Mouse (Mus musculus) MN1 (cell line): ENCODE measurements around the gene Gkn1.

ENCODE experiments used
- DNase-seq: peaks from one replicate; pipeline ENCODE4 v3.0.0-alpha.2; 2016; ENCODE audit warnings: low spot score

The Gkn1 gene

DNA sequence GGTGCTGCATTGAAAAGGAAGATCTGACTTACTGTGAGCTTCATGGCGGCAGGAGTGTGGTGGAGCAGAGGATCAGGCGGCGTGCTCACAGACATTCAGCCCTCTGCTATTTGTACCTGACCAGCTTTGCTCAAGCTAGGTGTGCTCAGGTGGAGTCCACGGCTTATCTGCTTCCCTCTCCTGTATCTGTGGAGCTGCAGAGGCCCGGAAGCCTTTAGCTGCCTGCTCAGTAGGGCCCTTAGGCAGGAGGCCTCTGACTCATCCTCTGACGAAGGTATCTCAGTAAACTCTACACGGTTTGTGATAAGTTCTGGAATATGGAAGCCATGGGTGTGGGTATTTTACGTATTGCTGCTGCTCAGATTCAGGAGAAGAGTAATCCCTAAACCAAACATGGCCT, at the start of gene Gkn1:
TSS of gene Gkn1 (minus strand) at position 114 of the 400 bp plus-strand sequence.
- no peak for DNase-seq

DNA sequence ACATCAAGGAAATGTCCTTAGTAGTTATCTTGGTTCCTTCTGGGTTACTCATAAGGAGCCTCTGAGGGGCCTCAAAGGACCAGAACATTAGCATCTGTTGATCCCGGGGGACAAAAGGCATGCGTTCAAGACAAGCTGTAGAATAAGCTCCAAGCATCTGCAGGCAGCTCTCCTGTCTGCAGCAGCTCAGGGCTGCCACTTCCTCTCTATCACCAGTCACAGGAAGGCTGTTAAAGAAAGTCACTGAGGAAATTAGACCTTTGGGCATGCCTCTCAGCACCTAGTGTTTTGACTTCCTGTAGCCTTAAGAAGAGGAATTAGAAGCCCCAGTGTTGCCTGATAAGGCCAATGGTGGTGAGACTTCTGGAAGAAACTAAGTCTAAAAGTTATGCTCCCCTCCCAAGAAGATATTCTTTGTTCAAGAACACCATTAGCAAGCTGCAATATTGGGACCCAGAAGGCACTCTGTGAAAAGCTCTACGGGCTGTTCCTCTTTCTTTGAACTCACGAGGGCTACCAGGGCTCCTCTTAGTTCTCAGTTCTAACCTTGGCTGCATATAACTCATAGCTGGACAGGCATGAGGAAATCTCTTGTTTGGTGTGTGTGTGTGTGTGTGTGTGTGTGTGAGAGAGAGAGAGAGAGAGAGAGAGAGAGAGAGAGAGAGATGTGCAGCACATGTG, 49.3 kb upstream of the Gkn1 start:
- DNase-seq, result no peak

DNA sequence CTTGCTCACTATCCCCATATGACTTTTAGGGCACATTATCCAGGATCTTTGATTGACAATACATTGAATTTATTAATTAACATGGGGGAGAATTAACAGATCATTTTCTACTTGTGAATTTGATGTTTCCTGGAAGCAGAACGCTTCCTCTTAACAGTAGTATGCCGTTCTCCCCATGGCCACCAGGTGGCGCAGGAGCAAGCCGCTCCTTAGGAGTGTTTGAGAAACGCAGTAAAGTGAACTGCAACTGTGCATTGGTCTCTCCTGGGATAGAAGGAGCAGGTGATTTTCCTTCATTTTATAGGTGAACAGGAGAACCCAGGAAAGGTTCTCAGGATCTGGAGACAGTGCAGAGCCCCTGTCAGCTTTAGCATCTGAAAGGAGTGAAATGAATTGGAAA, 48.4 kb upstream of the Gkn1 start:
- DNase-seq, result peak; percentile 79

DNA sequence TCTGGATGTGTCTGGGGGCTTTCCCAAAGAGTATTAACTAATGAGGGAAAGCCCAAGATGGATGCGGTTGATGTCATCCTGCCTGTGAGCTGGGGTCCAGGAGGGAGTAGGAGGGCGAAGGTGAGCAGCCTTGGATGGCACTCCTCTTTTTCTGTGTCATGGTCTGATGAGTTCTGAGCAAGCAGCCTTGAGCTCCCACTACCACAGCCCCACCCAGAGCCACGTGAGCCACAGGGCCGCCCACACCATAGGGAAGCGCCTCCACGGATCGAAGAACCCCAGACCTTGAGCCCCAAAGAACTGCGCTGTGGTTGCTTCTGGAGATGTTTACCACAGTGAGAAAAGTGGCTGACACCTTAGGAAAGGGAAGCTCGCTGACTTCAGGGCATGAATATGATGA, 44.0 kb upstream of the Gkn1 start:
- DNase-seq, result no peak

DNA sequence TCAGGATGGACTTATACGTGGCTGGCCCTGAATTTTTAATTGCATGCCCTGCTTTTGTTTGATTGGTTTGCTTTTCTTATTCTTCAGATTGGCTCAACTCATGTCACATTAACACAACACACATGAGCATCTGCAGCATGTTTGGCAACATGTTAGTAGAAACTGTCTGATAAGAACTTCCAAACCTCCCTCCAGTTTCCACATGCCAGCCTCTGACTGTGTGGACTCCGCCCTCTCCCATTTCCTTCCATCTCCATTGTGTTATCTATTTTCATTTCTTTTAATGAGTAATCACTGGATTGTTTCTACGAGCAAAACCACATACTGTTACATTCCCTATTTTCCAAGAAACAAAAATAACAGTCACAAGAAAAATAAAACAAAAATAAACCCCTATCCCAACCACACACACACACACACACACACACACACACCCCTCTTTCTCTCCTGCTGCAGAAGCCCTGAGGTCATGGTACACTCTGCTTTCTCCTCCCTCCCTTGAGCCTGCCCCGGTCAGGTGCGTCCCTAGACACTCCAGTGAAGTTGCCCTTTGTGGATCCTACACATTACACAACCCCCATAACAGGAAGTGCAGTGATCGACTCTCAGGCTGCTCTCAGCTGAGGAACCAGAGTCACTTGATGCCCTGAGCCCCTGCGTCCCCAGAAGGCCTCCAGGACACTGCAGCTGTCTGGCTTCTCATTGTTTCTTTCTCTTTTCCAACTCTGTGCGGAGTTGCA, 42.9 kb upstream of the Gkn1 start:
- no peak for DNase-seq

DNA sequence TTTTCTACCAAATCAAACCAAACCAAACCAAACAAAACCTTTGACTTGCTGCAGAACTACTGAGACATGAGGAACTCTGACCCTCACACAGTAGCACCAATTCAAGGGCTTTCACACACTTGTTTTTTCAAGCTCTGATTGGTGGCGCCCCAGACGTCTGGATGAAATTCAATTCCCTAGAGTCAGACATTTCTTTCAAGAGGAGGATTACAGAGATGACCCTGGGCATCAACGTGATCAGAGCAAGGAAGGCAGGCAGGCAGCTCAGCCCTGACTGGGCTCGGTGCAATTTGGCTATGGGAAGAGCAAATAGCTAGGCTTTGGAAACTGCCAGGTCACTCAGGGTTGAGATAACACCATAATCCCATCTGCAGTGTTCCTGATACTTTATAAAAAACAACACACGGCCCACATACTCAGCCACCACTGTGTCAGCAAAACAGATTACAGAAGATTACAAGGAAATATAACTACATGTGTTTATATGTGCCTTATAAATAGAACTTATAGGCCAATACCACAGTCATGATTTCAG, 38.8 kb upstream of the Gkn1 start:
- no peak for DNase-seq

DNA sequence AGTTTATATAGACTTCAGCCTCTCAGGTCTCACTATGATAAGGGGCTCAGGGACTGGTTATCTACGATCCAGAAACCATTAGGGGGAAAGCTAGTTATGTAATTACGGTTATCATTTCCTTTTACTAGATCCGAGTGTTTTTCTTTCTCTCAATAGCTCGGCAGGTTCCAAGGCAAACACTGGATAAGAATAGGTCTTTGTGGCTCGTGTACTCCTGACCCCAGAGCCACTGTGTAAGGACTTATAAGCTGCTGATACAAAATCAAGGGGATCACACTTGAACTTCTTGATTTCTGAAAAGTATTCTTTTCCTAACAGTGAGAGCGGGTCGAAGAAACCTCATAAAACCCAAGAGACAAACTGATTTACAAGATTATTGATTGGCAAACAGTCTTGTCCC, 38.1 kb upstream of the Gkn1 start, which contains the start of gene Gkn3:
TSS of gene Gkn3 (minus strand) at position 59 of the 400 bp plus-strand sequence.
- no peak for DNase-seq

DNA sequence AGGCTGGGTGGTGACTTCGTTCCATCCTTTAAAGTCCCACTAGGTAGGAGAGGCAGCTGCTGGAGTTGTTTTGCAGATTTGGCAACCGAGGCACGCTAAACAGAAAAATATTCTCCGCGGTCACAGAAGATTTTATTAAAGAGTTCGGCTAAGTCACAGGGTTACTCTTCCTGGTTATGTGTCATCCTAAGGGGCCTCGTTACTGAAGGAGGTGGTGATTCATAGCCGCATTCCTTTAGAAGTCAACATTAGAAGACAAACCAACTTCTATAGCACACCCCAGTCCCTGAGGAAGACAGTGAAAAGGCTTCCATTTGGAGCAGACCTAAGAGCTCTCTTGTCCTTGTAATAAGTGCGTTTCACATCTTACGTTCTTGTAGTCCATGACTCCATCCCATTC, 35.9 kb upstream of the Gkn1 start:
- DNase-seq, result no peak

DNA sequence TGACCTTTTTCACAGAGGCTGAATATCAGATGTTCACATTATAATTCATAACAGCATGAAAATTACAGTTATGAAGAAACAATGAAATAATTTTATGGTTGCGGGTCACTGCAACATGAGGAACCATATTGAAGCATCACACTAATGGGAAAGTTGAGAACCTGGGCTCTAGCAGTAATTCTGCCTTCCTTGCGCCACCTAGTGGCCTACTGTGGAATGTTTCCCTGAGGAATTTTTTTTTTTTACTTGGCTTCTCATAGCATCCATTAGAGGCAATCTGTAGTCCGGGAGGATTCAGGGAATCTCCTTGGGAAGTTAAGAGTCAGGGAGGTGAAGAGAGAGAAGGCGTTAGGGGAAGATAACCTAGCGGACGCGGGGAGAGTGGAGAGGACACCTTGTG, 35.5 kb upstream of the Gkn1 start:
- DNase-seq, result peak; percentile 84

DNA sequence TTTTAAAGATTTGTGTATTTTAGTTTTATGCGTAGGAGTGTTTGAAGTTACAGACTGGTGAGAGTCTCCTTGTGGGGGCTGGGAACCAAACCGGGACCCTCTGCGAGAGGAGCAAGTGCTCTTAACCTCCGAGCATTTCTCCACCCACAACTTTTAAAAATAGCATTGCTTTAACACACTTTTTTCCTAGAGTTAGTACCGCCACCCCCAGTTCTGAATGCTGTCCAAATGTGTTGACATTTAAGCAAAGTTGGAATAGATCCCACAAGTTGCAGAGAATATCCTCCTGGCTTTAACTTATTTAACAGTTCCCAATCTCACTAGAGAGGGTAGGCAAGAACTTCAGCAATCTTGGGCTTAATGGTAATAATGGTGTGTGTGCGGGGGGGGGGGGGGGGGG, 34.0 kb upstream of the Gkn1 start:
- DNase-seq, result no peak

DNA sequence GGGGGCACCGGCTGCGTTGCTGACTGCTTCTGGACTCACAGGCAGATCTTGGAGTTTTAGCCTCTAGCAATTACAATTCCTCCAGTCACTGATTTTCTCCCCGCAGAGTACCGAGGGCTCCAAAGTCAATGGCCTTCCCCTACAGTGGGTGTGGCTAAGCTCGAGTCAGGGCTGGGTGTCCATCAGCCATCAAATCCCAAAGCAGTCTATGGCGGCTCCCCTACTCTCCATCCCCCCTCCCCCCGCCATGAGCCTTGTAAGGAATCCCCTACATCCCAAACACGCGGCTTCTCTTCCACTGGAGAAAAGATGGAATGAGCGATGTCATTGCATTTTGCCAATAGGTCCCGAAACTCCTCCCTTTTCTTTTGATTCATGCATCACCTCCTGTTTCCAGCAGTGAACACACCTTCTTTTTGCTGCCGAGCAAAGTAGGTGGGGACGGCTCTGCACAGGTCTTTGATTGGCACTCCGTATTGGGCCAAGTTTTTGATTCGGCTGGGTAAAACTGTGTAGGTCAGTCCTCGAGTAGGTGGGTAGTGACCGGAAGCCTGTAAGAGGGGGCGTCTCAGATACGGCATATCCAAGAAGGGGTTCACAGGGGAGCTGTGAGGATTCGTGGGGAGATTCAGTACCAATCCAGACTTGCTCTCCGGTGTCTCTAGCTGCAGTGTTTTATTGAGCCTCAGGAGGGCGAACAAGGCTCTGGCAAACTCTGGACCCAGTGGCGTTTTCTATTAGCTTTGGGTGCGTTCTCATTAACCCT, 33.4 kb upstream of the Gkn1 start:
- DNase-seq, result no peak

DNA sequence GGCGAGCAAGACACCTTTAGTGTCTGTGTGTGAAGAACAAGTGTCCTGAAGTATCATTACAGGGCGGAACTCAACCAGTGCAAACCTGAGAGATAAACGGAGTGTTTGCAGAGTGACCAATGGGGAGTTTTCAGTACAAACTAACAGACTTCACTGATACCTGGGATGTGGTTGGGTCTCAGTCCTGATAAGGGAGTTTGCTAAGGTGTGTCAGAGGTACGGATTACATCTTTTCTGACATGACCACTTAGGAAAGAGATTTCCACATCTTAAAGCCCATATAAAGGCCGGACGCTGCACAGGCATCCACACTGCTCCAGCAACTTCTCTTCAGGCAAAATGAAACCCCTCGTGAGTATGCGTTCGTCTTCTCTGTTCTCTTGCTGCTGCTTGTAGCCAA, 22.3 kb upstream of the Gkn1 start, which contains the start of gene Gkn2:
TSS of gene Gkn2 (plus strand) at position 301 of the 400 bp plus-strand sequence.
- DNase-seq, result no peak

DNA sequence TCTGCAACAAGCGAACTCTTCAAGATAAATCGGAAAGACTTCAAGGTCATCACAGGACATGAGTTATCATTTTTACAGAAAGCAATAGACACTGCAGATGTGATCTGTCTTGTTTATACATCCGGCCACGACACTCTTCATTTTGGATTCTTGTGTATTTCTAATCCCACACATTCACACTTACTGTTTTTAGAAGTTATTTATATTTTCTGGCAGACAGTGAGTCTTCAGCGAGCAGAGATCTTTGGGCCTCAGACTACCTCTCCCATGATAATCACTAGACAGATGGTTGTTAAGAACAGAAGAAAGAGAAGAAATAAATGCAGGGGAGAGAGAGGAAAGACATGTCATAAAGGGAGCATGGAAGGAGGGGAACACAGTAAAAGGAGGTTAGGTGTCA, 18.5 kb upstream of the Gkn1 start:
- no peak for DNase-seq

DNA sequence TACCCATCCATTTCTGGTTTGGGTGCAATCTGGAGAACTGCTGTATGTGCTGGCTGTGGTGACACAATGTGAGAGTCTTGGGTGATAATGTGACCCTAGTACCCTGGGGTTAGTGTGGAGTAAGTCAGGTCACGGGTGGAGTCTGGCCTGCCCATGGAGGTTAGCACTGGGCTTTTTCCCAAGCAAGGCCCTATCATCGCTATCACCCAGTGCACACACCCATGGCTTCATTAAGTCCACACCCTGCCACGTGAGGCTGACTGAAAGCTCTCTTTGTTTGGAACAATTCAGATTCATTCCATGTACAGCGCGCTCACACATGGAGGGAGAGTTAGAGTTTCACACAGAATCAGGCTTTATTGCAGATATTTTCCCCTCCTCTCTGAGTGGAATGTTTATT, 3.7 kb upstream of the Gkn1 start:
- DNase-seq, result no peak

DNA sequence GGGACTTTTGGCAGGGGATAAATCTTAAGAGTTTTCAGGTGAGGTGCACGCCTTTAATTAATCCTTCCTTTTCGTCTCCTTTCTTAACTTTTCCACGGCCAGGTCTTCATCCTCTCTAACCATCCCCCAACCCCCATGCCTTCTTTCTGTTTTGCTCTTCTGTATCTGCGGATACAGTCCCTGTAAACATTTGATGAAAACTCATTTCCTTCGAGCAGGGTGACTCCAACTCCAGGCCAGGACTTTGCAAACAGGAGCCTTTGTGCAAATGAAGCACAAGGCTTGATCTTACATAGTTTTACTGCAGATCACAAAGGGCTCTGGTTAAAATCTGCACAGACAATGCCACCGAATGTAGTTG, 14.8 kb downstream of the Gkn1 start:
- no peak for DNase-seq

DNA sequence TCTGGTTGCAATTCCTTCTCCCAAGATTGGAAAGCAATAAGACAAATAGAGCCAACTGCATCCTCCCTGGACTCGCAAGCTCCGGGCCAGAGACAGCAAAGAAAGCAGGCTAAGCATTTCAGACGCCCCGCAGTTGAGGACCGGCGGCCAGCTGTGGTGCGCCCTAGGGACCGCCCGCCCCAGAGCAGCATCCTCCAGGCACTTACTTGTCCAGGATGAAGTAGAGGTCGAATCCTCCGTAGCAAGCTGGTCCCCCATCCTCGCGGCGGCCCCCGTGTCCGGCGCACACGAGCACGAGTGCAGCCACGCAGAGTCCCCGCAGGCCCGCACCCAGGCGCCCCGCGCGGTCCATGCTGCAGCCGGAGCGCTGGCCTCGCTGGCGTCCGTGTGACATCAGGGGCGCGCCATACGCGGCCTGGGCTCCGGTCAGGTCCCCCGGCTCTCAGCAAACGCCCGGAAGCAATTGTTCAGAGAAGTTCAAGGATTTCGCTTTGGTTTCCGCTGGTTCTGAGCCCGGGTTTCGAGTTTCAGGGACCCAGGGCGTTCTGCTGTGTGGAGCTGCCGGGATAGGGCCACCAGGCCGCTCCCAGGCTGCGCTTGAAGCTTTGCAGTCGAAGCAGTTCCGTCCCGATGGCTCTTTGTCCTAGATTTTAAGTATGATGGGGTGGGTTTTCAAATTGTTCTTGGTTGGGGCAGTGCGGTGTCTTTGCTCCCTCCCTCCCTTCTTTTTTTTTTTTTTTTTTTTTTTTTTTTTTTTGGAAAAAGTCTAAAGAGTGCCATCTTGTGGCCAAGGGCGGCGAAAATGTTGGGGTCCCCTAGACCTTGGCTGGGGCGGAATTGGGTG, 15.4 kb downstream of the Gkn1 start, which contains the start of gene Antxr1:
TSS of gene Antxr1 (minus strand) at position 731 of the 844 bp plus-strand sequence.
- peak; percentile 65 for DNase-seq

DNA sequence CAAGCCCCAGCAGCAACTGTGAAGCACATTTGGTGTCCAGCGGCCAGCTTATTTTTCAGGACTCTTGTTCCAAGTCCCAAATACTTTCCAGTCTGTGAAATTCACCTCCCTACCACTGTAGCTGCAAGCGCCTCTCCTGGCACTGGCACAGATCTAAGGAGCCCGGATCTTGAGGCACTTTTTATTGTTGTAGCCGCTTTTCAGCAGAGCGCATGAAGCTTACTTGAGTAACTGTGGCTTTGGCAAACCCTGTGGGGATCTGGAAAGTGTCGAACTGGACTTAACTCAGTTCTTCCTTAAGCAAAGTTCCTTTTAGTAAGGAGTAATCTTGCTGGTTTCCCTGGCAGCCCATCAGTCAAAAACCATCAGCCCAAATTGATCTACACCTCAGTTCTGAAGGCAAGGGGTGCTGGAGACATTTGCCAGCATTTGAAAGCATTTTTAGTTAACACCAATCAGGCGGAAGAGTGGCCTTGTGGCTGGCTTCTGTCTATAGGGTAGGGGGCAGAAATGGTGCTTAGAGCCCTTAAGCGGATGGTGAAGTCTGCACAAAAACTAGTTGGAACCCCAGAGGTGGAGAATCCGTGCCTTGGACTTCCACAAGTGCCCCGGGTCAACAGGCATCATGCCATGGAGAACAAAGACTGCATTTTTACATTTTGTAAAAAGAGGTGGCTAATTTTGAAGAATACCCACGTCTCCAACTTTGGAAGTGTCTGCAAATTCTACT, 16.2 kb downstream of the Gkn1 start:
- DNase-seq, result peak; percentile 72

DNA sequence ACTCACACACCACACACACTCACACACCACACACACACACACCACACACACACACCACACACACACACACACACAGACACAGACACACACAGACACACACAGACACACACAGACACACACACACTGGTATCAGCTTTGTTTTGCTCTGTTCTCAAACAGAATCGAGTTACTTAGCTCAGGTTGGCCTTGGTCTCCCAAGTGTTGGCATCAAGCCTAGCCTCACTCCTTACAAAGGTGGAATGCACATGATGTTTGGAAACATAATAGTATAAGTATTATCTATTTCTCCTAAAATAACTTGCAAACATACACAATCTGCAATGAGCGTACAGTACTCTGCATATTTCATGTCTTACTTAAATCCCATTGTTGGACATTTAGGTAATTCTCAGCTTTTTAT, 18.4 kb downstream of the Gkn1 start:
- DNase-seq, result no peak

DNA sequence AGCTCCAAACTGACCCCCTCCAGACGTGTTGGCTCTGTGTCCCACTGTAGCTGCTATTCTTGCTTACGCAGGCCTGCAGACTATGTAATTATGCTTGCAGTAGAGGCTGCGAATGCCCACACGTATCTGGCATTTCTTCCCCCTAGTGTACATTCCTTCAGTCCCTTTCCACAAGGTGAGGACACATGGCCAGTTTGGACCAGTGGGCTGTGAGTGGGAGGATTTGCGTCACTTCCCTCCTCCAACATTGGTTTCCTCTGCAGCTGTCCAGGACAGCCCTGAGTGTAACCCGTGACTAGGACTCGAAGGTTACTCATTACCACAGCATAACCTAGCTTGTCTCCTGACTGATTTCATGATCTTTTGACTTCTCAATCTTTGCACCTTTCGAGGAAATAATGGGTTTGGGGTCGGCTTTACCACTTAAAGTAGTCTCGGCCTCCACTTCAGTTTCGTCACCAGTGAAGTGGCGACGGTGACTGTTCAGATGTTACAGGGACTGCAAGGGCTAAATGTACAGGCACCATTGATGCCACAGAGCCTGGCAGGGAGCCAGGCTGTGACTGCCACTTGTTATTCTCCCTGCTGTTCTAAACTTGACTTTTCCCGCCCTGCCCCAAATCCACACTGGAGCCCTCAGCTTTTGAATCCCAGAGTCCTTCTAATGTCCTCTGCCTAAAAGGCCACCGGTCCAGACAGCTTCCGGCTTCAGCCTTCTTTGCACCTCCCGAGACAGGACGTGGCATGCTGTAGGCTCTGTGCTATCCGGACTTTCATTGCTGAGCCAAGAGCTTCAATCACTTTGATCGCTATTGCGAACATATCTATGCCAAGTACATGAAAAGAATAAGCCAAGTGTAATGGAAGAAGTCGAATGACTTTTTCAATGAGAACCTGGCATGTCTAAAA, 22.2 kb downstream of the Gkn1 start:
- no peak for DNase-seq

DNA sequence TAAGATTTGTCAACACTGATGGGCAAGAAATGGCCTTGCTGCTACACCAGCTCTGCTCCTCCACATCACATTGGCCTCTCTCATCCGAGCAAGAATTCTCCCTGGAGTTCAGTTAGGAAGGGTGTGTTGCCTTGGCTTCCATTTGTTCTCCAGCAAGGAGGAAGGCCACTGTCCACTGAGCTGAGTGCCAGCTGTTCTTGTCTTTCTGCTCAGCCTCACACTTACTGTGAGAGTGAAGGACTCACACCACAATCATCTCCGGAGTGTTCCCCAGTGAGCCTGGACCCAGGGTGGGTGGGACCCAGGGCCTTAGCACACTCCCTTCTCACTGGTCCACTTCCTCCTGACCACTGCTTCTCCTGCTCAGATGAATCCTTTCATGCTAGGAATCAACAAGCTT, 23.8 kb downstream of the Gkn1 start:
- DNase-seq, result no peak
